Mouse (Mus musculus) heart, postnatal 36 days (tissue): ENCODE measurements around the gene Gm16253. TPM values are rescaled to one million over a fixed set of nuclear protein-coding genes. Genes with fewer than 3 reads are reported as not detected.
A peak's percentile ranks its signal among the peaks of the same experiment; 100 is the strongest.

Experiments
- DNase-seq, 2 experiments: peaks; one replicate each; pipeline ENCODE4 v3.0.0; 2021 to 2022
- intact Hi-C: fragments of 180-260 bp; cut with DNase I; formaldehyde crosslinking; loops from one replicate; pipeline ENCODE4 v1.15.1; 2025
- total RNA-seq, 2 experiments: library from RNA; stranded (reverse); gene quantifications; 2 replicates each; pipeline ENCODE4 v1.2.3; 2021

The Gm16253 gene
- total RNA-seq, 2 experiments from 2014 or later: 0.89 to 2.8 TPM

GRCm38 (mm10) chr3:96556651-96557635, 19.8 kb upstream of the Gm16253 start:
- intact Hi-C loops: loop anchor here (1.0 kb wide), 1 partner anchor 19 kb away; the partner anchor contains the start of gene Gm16253
- peak; percentile 32 to 51 for DNase-seq

GRCm38 (mm10) chr3:96557694-96558093, 19.1 kb upstream of the Gm16253 start, which contains the start of gene Txnip:
Txnip (plus strand) TSS chr3:96557957.
- peak; percentile 100 for DNase-seq
- intact Hi-C loops: loop anchor here (1.0 kb wide), 1 partner anchor 19 kb away; the partner anchor contains the start of gene Gm16253

DNA sequence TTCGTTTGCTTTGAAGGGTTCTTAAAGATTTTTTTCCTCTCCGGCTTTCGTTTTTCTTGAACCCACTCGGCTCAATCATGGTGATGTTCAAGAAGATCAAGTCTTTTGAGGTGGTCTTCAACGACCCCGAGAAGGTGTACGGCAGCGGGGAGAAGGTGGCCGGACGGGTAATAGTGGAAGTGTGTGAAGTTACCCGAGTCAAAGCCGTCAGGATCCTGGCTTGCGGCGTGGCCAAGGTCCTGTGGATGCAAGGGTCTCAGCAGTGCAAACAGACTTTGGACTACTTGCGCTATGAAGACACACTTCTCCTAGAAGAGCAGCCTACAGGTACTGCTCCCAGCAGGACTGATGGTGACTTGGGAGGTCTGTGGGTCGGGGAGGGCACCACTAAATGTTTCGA, 18.6 kb upstream of the Gm16253 start:
- intact Hi-C loops: no loop called here
- DNase-seq: peak in 1 of 2 experiments; percentile 66

DNA sequence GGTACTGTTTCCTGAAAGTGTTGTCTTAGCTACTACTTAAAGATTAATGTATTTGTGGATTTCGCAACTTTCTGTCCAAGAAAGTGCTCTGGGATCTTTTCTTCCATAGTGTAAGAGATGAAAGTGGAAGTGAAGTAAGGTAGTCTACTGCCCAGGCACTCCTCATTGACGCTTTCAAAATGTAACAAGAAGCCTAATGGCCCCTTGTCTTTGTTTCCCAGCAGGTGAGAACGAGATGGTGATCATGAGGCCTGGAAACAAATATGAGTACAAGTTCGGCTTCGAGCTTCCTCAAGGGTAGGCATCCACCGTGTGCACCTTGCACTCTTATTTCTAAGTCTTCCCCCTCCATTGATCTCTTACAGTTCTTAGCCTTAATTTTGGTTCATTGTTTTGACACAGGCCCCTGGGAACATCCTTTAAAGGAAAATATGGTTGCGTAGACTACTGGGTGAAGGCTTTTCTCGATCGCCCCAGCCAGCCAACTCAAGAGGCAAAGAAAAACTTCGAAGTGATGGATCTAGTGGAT, 18.1 kb upstream of the Gm16253 start:
- DNase-seq: peak; percentile 32 to 46
- intact Hi-C loops: no loop called here

DNA sequence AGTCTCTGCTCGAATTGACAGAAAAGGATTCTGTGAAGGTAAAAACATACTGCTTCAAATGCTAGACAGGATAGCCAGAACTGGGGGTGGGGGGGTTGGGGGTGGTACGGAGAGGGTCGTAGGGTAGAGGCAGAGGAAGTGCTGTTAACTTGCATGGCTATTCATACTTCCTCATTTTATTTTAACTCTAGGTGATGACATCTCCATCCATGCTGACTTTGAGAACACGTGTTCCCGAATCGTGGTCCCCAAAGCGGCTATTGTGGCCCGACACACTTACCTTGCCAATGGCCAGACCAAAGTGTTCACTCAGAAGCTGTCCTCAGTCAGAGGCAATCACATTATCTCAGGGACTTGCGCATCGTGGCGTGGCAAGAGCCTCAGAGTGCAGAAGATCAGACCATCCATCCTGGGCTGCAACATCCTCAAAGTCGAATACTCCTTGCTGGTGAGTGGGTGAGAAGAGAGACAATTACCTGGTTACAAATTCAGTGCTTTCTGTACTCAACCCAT, 17.3 kb upstream of the Gm16253 start:
- intact Hi-C loops: no loop called here
- DNase-seq: peak in 1 of 2 experiments; percentile 61

- peak; percentile 45 to 73 for DNase-seq
- intact Hi-C loops: no loop called here
Observed at GRCm38 (mm10) chr3:96559911-96560850, 16.6 kb upstream of the Gm16253 start.

GRCm38 (mm10) chr3:96560881-96561668, 15.7 kb upstream of the Gm16253 start:
- peak; percentile 41 to 69 for DNase-seq
- intact Hi-C loops: no loop called here

- peak; percentile 44 to 73 for DNase-seq
- intact Hi-C loops: no loop called here
Observed at GRCm38 (mm10) chr3:96561946-96562681, 14.7 kb upstream of the Gm16253 start.

DNA sequence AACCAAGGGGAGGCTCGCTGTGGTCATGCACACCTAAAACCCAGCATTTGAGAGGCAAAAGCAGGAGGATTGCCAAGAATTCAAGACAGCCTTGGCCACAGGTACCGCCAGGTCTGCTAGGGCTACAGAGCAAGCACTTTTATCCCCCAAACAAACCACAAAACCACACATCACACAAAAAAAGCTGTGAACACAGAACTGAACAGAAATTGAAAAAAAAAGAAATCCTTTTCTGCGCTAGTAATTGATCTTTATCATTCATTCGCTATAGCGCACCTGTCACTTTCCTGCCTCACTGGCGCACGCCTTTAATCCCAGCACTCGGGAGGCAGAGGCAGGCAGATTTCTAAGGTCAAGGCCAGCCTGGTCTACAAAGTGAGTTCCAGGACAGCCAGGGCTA, 13.5 kb upstream of the Gm16253 start:
- peak; percentile 14 to 39 for DNase-seq
- intact Hi-C loops: no loop called here

DNA sequence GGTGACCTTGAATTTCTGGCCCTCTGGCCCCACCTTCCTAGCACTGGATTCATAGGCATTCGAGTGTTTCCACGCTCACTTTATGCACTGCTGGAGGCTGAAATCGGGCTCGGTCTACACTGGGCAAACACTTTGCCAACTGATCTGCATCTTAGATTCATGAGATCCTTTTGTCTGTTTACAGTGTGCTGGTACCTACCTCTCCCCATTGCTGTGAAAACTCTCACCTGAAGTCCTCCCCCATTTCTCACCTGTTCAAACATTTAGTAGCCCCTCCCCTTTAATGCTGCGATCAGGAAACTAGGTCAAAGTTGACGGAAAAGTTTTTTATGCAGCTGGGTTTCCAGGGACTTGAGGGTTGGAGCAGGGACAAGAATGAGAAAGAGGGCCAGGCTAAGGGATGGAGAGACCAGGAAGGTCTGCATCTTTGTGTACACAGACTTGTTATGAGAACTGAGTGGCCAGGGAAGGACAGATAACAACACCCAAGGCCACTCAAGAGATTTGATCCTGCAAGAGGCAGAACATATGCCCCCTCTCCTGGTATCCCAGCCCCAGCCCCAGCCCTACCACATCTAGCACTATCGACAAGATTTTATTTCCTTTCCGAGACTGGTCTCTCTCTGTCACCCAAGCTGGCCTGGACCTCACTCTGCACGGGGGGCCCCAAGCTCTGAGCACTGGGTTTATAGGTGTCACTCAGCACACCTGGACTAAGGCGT, 12.7 kb upstream of the Gm16253 start:
- intact Hi-C loops: loop anchor here (1.0 kb wide), 1 partner anchor 12 kb away; the partner anchor contains the start of gene Gm16253
- DNase-seq: peak; percentile 51 to 68

GRCm38 (mm10) chr3:96564633-96565032, 12.2 kb upstream of the Gm16253 start:
- DNase-seq: peak in 1 of 2 experiments; percentile 62
- intact Hi-C loops: loop anchor here (1.0 kb wide), 1 partner anchor 12 kb away; the partner anchor contains the start of gene Gm16253

DNA sequence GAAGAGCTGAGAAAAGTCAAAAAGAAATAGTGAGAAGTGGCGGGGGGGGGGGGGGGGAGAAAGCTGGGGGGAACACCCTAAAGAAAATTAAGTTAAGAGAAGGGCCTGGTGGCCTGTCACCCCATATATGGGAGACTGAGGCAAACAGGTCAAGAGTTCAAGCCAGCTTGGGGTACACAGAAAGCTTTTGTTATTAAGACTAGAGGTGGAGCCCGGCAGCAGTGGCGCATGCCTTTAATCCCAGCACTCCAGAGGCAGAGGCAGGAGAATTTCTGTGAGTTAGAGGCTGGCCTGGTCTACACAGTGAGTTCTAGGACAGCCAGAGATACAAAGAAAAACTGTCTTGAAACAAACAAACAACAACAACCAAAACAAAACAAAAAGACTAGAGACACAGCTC, 11.7 kb upstream of the Gm16253 start:
- DNase-seq: peak; percentile 10 to 25
- intact Hi-C loops: no loop called here

- peak in 1 of 2 experiments; percentile 8 for DNase-seq
- intact Hi-C loops: no loop called here
Observed at GRCm38 (mm10) chr3:96566661-96567450, 9.9 kb upstream of the Gm16253 start.

DNA sequence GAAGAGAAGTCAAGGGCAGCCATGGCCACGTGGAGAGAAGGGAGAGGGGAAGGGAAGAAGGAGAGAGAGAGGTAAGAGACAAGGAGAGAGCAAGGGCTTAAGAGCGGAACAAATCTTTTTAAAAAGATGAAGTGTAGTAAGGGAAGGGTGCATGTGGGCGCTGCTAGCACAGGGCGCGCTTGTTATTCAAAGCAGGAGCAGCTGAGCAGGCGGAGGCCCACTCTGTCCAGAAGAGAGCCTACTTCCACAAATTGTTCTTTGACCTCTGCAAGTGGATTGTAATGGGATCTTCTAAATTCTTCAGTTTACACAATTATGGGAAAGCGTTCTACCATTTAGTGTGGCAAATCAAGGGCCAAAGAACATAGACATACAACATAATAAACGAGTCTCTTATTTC, 8.2 kb upstream of the Gm16253 start:
- peak; percentile 27 to 33 for DNase-seq
- intact Hi-C loops: no loop called here

- peak; percentile 26 to 60 for DNase-seq
- intact Hi-C loops: no loop called here
Observed at GRCm38 (mm10) chr3:96569506-96569905, 7.3 kb upstream of the Gm16253 start.

DNA sequence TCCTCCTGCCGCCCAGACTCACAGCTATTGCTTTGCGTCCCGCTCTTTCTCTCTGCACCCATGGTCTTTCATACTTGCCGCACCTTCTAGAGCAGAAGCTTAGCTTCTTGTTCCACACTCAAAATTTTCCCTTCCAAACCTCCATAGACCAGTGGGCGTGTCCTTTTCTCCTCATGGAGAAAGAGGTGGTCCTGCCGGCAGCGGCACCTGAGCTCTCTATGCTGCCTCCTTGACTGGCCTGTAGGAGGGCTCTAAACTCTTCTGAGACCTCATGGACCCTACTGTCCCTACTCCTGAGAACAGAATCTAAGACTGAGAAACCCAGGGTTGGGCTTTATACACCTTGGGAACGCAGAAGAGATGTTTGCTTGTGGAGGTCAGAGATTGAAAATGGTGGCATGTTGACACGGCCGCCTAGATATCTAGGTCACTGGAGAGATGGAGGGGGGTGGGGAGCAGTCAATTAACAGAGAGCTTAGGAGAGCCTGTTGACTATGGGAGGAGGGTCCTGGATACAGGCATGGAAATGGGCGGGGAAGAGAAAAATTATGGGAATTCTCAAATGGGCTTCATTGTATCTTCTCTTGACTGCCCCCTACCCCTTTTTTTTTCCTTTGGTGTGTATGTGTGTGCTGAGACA, 6.7 kb upstream of the Gm16253 start:
- peak in 1 of 2 experiments; percentile 15 for DNase-seq
- intact Hi-C loops: no loop called here

- intact Hi-C loops: no loop called here
- peak; percentile 15 to 50 for DNase-seq
Observed at GRCm38 (mm10) chr3:96570643-96571042, 6.1 kb upstream of the Gm16253 start.
